Mouse (Mus musculus): ENCODE data around the gene Ppef1.
"Not testable (repeated sequence)": the region's sequence is repeated elsewhere in the genome, so short reads cannot be mapped to it uniquely, and the experiment has no call there.

Gene Ppef1

GRCm38 (mm10) chrX:160735650-160736049 is at the start of gene Ppef1:
TSS of gene Ppef1 (minus strand) at chrX:160735765.
- DNase-seq (ENCODE audit: low spot score): no peak

DNA sequence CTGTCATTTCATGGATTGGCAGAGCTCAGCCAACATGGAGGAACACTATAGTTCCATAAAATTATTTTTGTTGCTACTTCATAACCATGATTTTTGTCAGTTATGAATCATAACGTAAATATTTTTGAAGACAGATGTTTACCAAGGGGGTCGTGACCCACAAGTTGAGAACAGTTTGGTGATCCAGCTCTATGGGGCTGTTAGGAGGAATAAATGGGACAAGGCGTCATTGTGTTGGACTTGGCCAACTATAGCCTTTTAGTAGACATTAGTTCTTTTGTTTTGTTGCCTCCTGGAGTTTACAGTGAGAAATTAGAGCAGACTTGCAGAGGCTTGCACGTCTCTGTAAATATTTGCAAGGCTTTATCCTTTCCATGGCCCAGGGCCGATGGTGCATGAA is 46.7 kb upstream of the Ppef1 start:
- no peak for DNase-seq (ENCODE audit: low spot score)

- no peak for DNase-seq (ENCODE audit: low spot score)
Measured at GRCm38 (mm10) chrX:160773033-160773432, 37.5 kb upstream of the Ppef1 start.

GRCm38 (mm10) chrX:160769622-160770021 is 34.1 kb upstream of the Ppef1 start:
- not testable (repeated sequence) for DNase-seq (ENCODE audit: low spot score)

GRCm38 (mm10) chrX:160767713-160768112 is 32.1 kb upstream of the Ppef1 start, which contains the start of gene Rs1:
TSS of gene Rs1 (plus strand) at chrX:160768013.
- no peak for DNase-seq (ENCODE audit: low spot score)

GRCm38 (mm10) chrX:160766233-160766616 is 30.7 kb upstream of the Ppef1 start:
- DNase-seq (ENCODE audit: low spot score): no peak

DNA sequence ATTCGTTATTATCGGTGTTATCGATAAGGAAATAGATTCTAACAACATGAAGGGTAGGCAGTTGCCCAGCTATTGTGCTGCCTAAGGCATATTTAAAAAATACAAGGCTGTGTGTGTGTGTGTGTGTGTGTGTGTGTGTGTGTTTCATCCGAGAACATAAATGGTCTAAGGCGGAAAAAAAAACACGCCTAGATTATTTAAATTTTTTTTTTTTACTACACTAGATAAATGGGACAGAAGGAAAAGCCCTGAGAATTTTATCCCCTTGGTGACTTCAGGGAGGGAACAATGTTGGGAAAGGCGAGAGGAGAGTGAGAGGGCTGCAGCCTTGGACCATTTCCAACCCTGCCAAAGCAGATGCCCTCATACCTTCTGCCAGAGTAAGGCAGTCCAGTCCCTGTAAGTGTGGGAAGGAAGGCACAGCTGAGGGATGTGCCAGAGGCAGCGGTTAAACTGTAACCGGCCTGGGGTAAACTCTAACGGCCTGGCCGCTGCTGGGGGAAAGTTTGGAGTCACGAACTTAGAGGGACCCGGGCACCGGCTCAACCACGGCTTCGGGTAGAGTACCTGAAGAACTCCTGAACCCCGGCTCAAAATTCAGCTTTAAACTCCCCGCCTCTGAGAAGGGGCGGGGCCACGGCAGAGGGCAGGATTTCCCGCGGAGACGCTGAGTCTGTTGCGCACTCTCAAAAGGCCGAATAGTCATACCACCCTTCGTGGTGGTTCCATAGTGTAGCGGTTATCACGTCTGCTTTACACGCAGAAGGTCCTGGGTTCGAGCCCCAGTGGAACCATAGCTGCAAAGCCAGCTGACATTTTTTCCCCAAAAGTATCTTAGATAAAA is 30.0 kb upstream of the Ppef1 start:
- DNase-seq (ENCODE audit: low spot score): peak; percentile 86

DNA sequence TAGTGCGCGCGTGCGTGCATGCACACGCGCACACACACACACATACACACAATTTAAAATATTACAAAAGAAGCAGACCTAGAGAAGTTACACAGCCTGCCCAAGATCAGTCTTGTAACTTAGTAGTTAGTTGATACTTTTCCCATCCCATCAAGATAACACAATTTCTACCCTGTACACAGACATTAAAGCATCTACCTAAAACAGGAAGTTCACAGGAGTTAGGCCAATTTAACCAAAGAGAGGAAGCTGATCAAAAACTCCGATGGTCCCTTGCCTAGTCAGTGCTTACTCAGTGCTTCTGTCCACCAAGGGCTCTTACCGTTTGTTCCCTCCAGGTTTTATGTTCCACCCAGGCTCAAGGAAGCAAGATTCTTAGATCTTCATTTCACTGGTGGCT is 15.2 kb upstream of the Ppef1 start:
- DNase-seq (ENCODE audit: low spot score): no peak

DNA sequence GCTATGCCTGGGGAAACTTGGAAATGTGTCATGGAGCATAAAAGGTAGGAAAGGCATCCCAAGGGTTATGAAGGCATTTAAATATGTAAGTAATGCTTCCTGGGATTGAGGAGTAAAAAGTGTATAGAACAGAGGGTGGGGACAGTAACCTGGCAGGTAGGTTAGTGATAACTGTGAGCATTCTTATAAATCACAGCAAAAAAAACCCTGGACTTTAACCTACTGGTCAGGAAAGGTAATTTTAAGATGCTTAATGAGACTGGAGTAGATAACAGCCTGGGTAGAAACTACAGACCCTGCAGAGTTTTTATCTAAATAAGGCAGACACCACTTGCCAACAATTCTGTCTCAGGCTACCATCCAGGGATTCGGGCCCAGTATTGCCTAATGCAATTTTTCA is 13.1 kb upstream of the Ppef1 start:
- no peak for DNase-seq (ENCODE audit: low spot score)

- no peak for DNase-seq (ENCODE audit: low spot score)
Measured at GRCm38 (mm10) chrX:160745399-160745798, 9.8 kb upstream of the Ppef1 start.

- no peak for DNase-seq (ENCODE audit: low spot score)
Measured at GRCm38 (mm10) chrX:160699171-160699570, 36.4 kb downstream of the Ppef1 start.

- no peak for DNase-seq (ENCODE audit: low spot score)
Measured at GRCm38 (mm10) chrX:160691559-160691958, 44.0 kb downstream of the Ppef1 start.

GRCm38 (mm10) chrX:160690094-160690493 is 45.5 kb downstream of the Ppef1 start:
- no peak for DNase-seq (ENCODE audit: low spot score)

DNA sequence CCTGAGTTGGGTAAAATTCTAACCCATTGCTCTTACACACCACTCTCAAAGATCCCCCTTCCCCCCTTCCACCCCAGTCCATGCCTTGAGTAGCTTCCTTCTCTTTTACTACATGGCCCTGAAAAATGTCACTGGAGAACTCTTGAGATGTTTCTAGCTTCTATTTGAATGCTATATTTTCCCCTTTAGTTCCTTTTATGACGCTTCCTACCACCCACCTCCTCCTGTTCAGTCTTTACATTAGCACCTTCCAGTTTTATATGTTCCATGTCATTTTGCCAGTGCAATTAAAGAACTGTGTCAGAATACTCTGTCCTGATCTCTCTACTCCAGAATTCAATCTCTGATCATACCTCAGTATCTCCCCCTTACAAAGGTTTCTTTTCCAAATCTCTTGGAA is 65.6 kb downstream of the Ppef1 start:
- no peak for DNase-seq (ENCODE audit: low spot score)

DNA sequence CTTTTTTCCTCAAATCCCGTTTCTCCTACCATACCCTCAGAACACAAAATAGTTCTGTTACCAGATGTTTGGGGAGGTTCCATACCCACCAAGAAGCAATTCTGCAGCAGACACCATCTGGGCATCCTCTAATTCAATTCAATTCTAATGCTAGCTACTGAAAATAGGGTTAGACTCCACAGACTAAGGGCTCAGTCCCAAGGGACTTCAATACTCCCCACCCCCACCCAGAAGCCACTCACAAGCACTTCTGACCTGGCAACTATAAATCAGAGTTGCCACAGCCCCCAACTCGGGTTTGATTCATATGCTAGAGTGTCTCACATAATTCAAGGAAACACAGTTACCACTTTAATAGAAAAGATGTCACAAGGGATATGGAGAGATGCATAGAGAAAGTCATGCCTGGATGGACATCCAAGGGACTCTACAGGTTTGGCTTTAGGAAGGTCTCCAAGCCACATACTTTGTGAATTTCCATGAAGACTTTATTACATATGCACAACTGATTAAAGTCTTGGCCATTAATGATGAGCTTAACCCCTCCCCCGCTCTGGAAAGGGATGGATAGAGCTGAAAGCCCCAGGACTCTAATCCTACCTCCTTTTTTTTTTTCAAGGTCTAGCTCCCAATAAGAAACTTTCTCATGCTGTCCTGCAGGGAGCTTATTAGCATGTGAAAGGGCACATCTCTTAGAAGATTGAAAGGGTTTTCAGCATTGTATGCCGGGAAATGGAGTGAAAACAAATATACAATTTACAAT is 124.5 kb downstream of the Ppef1 start:
- no peak for DNase-seq (ENCODE audit: low spot score)

- DNase-seq (ENCODE audit: low spot score): no peak
Measured at GRCm38 (mm10) chrX:160610482-160610881, 125.1 kb downstream of the Ppef1 start.

DNA sequence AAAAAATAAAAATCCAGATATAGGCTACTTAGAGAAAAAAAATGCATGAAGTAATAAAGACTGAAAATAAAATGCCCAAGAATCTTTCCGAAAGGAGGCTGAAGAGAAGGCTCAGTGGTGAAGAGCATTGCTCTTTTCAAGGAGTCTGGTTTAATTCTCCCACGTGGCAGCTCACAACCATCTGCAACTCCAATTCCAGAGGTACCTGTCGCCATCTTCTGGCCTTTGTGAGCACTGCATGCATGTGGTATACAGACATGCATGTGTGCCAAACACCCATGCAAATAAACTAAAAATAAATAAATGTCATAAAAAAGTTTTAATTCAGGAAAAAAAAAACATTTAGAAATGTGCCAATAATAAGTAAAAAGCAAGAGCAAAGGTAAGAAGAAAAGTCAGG is 125.7 kb downstream of the Ppef1 start:
- peak; percentile 37 for DNase-seq (ENCODE audit: low spot score)

DNA sequence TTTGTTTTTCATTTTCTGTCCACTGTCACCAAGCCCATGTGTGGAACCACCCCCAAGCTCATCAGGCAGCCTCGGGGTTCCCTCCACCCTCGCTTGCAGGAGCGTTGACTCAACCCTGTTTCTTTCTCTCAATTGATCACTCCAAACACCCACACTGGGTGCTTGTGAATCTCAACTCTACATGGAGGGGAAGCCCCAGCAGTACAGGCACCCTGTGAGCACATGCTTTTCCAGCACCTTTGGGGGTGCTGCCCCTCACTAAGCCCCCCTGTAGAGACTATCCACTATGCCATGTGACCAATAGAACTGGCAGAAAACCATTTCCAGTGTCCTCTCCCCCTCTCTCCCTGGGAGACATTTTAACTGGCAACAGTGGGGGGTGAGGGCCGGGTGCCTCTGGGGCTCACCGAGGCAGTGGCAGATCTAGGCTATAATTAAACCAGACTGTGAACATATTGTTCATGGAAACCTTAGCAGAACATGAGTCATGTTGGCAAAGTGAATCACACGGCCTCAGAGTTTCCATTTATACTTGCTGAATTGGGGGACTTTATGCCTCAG is 131.5 kb downstream of the Ppef1 start:
- DNase-seq (ENCODE audit: low spot score): no peak

GRCm38 (mm10) chrX:160603316-160603715 is 132.2 kb downstream of the Ppef1 start:
- no peak for DNase-seq (ENCODE audit: low spot score)

- DNase-seq (ENCODE audit: low spot score): no peak
Measured at GRCm38 (mm10) chrX:160602770-160603169, 132.8 kb downstream of the Ppef1 start.

GRCm38 (mm10) chrX:160601053-160601452 is 134.5 kb downstream of the Ppef1 start:
- no peak for DNase-seq (ENCODE audit: low spot score)

- no peak for DNase-seq (ENCODE audit: low spot score)
Measured at GRCm38 (mm10) chrX:160598562-160599458, 136.8 kb downstream of the Ppef1 start.
